Mouse (Mus musculus) lung, postnatal 4 days (tissue): ENCODE data around the gene Pten.

Experiments
- DNase-seq, 2 experiments: peaks; one replicate each; pipeline ENCODE4 v3.0.0; 2021

Gene Pten

DNA sequence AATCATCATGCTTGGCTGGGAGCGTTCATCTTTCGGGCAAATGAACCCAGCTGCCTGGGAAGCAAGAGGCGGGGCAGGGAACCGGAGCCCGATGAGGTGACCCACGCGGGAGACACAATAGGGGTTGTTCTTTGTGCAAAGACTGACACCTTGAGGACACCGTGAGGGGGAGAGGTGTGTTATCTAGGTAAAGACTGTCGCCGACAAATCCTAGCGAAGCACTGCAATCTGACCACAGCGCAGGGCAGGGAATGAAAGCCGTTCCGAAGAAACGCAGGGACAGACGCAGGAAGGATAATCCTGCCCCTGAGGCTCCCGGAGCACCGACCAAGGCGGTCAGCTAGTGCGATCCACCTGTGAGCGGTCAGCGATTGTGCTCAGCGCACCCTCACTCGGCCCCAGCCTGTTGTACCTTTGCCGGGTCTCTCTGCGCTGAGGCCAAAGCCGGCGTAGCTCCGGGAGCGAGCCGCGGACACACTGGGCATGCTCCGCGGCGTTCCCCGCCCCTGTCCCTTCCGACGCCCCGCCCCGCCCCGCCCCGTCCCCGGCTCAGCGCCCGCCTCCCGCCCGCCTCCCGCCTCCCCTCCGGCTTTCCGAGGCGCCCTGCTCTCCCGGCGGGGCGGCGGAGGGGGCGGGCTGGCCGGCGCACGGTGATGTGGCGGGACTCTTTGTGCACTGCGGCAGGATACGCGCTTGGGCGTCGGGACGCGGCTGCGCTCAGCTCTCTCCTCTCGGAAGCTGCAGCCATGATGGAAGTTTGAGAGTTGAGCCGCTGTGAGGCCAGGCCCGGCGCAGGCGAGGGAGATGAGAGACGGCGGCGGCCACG, at the start of gene Pten:
Pten (plus strand) TSS at position 598 of the 826 bp plus-strand sequence.
- peak; percentile 98 to 99 for DNase-seq

DNA sequence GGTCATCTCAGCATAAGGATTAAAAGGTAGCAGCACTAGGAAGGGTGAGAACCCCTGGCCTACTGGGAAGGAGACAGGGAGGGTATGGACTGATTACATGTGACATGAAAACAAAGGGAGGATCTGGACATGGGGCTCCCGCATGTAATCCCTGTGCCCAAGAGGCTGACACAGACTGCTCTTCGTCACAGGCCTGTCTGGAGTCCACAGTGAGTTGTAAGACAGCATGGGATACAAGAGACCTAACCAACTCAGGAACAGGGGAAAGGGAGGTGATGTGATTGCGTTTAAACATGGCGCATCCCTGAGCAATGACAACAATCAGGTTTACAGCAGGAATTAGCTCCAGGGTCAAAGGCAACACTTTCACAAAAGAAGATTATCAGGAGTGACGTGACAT, 48.3 kb upstream of the Pten start:
- DNase-seq, result no peak

DNA sequence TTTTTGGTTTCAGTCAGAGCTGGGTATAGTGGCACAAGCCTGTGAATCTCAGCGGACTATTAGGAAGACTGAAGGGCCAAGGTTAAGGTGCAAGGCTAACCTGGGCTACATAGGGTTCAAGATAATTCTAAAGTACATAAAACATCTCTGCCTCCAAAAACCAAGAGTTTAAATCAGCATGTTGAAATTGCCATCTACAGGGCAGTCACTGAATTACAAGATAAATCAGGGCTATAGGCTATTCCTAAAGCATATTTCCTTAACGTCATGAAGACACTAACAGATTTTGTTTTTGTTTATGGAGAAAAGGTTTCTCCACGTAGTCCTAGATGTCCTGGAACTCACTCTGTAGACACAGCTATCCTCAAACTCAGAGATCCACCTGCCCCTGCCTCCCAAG, 47.0 kb upstream of the Pten start:
- no peak for DNase-seq

DNA sequence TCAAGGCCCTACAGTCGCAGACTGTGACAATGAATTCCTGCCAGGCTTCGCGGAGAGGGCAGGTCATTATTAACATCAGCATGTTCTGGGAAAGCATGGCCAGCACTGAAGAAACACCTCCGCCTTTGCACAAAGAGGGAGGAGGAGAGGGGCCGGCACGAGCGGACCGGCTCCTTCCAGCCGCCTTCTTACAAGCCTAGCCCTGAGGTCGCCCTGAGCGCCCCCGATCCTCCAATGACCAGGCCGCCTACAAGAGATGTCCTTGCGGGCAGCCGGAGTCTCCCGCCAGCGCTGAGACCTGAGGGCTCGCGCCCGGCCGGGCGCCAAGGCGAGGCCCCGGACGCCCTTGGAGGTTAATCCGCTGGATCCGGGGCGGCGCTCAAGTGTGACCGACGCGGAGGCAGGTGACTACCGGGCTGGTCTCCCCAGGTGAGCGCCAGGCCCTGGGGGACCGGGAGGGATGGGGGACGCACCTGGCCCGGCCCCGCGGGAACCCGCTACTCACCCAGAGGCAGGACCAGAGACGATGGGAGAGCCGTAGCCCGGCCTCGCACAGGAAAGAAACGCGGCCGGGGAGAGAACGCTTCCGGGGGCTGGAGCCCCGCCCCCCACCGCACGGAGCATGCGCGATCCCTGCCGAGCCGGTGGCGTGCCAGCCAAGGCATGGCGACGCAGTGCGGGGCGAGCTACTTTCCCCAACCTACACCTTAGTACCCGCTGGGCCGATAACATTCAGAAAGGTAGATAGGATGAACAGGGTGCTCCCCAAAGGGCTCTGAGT, 45.3 kb upstream of the Pten start:
- DNase-seq, result peak; percentile 92 to 93

DNA sequence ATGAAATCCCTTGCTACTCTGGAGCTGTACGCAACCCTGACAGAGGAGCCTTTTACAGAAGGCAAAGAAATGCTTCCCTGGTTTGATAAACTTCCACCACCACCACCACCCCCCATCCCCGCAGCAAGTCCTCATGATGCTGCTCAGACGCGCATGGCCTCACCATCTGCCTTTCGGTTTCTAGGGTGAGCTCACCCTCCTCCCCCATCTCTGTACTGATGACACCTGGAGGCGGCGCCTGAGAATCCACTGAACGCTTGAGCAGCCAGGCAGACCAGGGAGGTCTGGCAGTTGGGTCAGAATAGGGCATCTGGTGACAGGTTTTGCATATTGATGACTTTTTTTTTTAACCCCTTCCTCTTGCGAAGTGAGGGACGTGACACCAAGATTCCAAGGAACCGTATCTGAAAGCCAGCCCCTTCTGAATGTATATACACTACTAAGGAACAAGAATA, 44.7 kb upstream of the Pten start:
- DNase-seq, result peak; percentile 70 to 73

DNA sequence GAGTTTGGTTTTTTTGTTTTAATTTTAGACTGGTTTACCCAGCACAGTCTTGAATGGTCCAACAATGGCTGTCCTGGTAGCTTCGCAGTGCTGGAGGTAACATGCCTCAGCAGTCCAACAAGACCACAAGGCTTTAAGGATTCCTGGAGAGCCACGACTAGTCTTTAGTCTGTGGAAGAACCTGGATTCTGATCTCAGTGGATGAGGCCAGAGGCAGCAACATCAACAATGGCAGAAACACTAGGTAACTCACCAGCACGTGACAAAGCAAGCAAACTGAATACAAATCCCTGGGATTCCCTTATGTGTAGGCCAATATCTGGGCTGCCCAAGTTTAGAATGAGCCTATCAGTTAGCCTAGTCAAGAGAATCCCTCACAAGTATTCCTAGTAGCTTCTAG, 43.8 kb upstream of the Pten start:
- DNase-seq, result no peak

DNA sequence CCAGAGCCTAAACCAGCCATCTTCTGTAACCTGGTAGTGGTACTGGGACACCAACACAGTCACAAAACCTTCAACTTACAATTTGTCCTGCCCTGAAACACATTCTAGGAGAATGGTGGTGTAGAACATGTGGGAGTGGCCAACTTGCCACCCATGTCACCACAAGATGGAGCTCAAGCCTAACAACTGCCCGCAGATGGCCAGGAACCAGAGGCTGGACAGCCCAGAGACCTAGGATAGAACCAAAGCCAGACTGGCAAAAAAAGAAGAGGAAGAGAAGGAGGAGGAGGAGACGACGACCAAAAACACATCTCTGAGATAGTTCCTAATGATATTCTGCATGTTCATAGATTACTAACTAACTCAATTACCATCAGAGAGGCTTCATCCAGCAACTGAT, 42.1 kb upstream of the Pten start:
- peak; percentile 76 to 83 for DNase-seq

DNA sequence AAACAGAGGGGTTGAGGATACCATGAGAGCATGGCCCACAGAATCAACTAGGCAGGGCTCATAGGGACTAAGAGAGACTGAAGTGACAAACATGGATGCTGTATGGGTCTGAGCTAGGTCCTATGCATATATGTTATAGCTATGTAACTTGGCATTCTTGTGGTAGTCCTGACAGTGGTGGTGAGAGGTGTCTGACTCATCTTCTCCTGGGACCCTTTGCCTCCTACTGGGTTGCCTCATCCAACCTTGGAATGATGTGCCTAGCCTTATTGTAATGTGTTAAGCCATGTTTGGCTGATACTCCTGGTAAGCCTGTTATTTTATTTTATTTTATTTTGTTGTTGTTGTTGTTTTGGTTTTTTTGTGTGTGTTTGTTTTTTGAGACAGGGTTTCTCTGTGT, 41.6 kb upstream of the Pten start:
- no peak for DNase-seq

DNA sequence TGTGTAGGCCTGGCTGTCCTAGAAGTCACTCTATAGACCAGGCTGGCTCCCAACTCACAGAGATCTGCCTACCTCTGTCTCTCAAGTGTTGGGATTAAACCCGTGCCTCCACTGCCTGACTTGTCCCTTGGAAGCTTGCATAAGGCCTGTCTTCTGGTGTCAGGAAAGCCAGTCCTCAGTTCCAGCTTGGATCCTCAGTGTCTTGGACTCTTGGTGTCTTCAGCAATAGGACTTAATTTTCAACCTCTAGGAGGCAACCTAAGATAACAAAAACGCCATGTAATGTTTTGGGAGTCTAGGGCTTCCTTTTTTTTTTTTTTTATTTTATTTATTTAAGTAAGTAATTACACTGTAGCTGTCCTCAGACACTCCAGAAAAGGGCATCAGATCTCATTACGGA, 39.7 kb upstream of the Pten start:
- DNase-seq, result no peak

DNA sequence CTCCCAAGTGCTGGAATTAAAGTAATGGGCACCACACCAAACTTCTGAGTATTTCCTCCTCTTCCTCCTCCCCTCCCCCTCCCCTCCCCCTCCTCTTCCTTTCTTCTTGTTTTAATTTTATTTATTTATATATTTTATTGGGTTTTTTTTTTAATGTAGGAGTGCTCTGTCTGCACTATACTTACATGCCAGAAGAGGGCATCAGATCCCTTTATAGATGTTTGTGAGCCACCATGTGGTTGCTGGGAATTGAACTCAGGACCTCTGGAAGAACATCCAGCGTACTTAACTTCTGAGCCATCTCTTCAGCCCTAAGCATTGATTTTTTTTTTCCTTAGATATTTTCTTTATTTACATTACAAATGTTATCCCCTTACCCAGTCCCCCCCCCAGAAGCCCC, 37.0 kb upstream of the Pten start:
- DNase-seq, result no peak

DNA sequence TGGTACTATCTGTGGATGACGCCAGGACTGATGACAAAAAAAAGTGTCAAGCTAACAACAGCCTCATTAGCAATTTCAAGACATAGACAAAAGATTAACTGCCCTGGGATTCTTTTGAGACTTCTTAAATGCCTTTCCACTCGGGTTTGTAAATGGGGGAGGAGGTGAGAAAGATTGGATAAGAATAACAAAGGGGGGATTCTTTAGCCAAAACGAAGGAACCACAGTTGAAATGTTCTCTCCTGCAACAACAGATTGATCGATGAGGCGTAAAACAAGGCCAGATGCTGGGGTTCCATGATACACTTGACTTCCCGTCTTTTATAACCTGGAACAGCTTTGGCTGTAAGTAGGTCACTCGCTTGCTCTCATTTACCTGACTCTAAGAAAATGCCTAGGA, 33.5 kb upstream of the Pten start:
- DNase-seq, result no peak

DNA sequence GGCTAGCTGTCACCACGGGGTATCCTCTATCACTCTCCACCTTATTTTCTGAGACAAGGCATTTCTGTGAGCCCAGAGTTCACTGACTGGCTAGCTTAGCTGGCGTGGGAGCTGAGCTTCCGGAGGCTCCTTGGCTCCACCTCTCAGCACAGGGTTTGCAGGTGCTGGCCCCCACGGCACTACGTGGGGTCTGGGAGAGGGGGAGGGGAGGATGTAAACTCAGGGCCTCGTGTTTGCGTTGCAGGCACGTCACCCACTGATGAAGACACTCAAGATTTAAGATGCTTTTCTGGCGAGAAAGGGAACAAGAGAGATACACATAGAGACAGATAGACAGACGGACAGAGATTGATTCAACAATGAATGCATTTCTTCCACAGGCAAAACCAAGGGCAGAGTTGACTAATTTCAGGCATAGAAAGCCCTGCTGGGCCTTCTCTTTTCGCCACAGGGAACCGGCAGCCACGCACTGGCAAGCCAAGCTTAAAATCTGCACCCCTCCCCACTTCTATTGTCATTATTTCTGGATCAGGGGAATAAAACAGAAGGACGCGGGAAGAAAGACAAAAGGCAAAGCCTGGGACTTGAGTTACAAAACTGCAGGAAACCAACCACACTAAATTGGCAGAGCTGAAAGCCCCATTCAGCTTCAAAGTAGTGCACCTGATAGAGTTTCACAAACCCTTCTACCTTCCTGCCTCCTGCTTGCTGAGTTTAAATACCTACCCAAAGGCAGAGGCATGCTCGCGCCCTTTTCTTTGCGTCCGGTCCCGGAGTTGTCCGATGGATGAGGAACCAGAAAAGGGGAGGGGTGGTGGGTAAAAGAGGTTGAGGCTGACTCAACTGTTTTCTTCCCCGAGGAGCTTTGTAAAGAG, 30.6 kb upstream of the Pten start:
- DNase-seq, result no peak

DNA sequence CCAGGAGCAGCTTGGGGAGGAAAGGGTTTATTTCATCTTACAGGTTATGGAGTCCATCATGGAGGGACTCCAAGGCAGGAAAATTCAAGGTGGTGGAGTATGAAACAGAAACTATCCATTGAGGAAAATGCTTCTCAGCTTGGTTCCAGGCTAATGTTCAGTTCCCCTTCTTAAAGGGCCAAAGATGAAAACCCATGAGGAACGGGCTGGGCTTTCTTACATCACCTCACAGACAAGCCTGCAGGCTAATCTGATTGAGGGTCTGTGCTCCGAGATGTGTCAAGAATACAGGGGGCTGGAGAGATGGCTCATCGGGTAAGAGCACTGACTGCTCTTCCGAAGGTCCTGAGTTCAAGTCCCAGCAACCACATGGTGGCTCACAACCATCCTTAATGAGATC, 27.5 kb upstream of the Pten start:
- DNase-seq, result no peak

DNA sequence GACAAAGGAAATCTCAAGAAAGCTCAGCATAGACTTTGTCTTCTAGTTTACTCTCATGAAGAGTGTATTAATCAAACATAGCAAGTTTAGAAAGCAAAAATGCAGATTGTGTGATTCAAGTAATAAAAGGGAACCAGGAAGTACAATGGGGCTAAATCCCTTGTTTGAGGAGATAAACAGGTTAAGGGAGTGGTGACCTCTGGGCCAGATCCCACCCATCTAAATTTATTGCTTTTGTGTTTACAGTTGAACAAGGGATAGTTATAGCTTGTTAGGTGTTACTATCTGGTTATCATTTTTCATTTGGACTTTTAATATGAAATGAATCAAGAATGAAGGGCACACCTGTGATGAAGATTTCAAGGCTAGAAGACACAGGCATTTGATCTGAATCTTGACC, 24.4 kb upstream of the Pten start:
- no peak for DNase-seq

DNA sequence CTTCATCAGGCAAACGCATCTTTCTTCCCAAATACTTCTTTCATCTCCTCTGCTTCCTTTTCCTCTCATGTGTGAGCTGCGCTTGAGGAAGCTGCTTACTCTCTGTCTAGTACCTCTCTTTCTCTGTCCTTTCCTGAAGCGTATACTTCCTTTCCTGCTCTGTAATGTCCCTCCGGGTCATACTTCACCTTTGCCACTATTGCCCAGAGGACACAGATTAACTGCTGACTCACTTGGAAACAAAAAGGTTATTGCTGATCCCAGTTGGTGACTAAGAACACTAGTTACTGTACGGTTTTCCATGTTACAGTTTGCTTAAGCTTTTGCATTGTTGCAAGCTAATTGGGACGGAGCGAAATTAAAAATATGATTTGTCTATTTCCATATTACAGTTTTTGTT, 19.5 kb upstream of the Pten start:
- no peak for DNase-seq

DNA sequence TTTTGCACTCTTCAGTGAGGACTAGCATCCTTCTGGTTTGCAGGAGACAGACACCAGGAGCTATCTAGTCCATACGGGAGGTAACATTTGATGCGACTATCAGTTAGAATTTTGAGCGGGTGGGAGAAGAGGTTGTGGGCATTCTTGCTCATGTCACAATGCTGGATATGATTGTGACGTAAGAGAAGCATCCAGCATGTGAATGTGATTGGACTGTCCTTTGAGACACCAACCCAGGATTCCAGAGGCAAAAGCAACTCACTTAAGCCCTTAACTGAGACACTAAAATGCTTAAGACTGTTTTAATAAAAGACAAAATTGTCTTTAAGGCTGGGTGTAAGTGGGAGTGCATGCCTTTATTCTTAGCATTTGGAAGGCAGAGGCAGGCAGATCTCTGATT, 17.6 kb upstream of the Pten start, which contains the start of gene Atad1:
Atad1 (minus strand) TSS at position 101 of the 400 bp plus-strand sequence.
- DNase-seq, result no peak

DNA sequence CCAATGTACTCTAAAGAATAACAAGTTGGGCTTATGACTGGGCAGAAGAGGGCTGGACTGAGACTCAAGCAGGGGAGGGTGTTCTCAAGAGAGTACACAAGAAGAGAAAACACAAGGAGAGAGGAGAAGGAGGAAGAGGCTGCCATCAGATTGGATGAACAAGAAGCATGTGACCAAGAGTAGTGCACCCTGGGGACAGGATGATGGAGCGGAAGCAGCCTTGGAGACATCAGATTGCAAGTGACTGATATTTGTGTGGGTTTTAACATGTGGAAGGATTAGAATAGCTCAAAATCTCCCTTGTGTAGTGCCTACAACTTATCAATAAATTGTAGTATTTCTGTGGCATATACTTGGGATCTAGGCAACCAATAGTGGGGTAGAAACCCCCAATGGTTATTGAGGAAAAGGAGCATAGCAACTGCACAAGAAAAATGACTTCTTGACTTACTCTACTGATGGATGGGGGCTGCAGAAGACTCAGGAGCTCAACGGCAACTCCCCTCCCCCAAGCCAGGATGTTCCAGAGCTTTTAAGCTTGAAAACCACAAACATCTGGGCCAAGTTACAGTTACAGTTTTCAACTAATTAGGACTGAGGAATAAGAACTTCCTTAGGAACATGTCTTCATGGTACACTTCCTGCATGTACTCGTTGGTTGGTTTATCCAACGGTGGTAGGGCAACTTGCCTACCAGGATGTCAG, 16.5 kb upstream of the Pten start:
- DNase-seq, result no peak

DNA sequence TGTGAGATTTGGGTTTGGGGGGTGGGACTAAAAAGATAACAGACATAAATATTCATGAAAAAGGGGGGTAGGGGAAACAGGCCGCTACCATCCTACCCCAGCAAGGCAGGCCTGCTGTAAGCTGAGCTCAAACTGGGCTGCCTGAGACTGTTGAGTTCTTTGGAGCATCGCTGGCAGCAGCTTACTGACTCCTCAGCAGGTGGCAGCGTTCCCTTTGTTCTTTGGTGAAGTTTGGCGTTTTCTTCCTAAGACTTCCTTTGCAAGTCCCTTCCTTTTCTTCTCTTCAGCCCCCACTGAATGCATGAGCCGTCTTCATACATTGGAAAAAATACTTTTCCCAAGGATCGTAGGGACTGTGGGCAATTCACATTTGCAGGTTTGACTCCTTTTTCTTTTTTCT, 7.9 kb upstream of the Pten start:
- DNase-seq, result peak; percentile 27 to 47

DNA sequence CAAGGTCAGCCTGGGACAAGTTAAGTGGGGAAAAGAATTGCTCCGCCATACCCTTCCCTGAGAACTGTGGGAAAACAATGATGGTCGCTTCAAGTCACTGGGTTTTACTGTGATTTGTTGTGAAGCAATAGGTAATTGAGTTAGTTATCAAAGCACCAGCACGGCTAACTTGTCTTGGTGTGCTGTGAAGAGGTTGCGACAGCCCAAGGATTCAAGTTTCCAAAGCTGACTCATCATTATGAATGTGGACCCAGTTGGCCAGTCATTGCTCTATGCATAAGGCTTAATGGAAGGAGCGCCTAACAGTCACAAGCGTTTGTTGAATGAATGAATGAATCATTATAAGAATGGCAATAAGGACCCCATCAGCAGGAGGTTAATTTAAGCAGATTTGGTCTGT, 4.9 kb upstream of the Pten start:
- no peak for DNase-seq

DNA sequence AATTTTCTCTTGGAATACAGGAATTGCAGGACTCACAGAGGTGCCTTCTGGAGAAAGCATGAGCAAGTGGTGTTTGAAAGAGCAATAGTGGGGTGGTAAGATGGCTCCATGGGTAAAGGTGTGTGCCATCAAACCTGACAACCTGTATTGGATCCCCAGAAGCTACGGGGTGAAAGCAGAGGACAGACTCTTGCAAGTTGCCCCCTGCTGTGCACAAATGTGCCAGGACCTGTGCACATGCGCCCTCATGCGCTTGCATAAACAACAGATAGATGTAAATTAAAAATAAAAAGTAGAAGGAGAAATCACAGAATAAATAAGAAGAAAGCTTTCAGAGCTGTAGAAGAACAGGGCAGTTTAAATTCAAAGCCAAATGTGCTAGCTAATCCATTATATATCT, 3.9 kb upstream of the Pten start:
- DNase-seq, result no peak

DNA sequence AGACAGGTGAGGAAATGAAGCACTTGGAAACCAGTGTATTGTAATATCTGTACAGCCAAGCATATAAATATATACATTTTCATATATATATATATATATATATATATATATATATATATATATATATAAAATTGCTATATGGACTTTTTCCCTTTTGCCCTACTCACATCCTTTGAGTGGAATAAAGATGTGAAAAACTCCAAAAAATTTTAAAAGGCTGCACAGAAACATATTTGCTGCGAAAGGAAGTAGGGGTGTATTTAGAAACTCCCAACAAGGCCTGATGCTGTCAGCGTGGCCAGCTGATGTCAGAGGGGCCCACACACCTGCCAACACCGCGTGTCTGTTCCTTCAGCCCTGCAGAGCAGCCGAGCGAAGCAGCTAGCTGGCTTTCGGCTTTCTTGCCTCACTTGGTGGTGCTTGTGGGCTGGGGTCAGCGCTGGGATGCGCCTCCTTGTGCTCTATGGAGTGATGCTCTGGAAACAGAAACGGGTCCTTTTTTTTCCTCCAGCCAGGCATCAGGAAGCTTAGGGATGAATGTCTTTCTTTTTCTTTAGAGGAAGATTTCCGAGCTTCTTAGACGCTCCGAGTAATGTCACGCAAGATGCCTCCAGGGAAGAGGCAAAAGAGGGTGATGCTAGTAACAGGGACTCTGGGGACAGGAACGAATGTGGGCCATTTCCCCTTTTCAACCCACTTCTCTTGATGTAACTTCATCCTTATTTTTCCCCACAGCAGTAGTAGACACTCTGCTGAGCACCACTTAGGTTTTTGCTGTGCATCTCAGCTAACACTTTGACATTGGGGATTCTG, 2.9 kb upstream of the Pten start:
- peak in 1 of 2 experiments; percentile 32 for DNase-seq
